Mouse (Mus musculus): Measurements from ENCODE around the gene Adcy1.

DNA sequence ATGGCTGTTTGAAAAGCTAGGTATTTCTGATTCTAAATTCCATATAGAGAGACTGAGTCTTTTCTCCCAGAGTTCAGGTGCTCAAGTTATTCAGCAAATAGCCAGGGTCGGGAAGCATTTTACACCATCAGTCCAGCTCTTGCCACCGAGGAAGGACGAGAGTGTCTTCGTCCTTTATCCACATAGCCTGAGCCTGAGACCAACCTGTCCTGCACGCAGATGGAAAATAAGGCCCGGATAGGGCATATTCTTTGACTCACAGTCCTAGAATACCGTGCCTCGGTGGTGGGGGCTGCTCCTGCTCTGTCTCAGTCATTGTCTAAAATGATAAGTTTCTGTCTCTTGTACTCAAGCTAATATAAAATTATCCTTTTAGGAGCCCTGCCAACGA lies 137.1 kb downstream of the Adcy1 start:
- TF ChIP-seq GATA1 (IDR thresholded peaks at IDR 0.05; ENCODE audit: borderline replicate concordance, low read length) (no peak), FLI1 (IDR thresholded peaks at IDR 0.05; ENCODE audit: low read length) (no peak)

Measured in megakaryocyte, embryonic 14.5 days (primary cell).